Mouse (Mus musculus) small intestine, adult 2 months (tissue): ENCODE data around the gene Rgs7bp.

ENCODE experiments used
- CTCF ChIP-seq: fragments of 200-500 bp; IDR thresholded peaks from 2 replicates; pipeline ENCODE4 v1.5.1; 2012; ENCODE audit warnings: low read depth, mild to moderate bottlenecking, control low read depth, inconsistent platforms, low read length, moderate library complexity, mixed read lengths; ENCODE audit not compliant: insufficient replicate concordance, insufficient read length; ENCODE audit errors: extremely low read depth
- POLR2A ChIP-seq: fragments of 200-500 bp; IDR thresholded peaks from 2 replicates; pipeline ENCODE4 v1.6.1; 2012; ENCODE audit warnings: low read depth, mild to moderate bottlenecking, control low read depth, inconsistent platforms, low read length, moderate library complexity

DNA sequence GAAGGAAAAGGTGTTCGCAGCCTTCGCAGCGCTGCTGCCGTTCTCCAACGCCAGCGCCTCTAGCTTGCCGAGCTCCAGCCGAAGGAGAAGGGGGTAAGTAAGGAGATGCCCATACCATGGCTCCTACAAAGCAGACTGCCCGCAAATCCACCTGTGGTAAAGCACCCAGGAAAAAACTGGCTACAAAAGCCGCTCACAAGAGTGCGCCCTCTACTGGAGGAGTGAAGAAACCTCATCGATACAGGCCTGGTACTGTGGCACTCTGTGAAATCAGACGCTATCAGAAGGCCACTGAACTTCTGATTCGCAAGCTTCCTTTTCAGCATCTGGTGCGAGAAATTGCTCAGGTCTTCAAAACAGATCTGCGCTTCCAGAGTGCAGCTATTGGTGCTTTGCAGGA, 136.1 kb downstream of the Rgs7bp start:
- peak; percentile 63; the same call in 1 of the 2 replicates for TF ChIP-seq CTCF
- no peak for TF ChIP-seq POLR2A
